Mouse (Mus musculus): ENCODE results near the gene Olfr432. TPM values are rescaled to one million over a fixed set of nuclear protein-coding genes. Genes with fewer than 3 reads are reported as not detected.
"Not testable (repeated sequence)": the region's sequence is repeated elsewhere in the genome, so short reads cannot be mapped to it uniquely, and the experiment has no call there.

Gene Olfr432
- polyA plus RNA-seq, 1 experiment, result not detected

DNA sequence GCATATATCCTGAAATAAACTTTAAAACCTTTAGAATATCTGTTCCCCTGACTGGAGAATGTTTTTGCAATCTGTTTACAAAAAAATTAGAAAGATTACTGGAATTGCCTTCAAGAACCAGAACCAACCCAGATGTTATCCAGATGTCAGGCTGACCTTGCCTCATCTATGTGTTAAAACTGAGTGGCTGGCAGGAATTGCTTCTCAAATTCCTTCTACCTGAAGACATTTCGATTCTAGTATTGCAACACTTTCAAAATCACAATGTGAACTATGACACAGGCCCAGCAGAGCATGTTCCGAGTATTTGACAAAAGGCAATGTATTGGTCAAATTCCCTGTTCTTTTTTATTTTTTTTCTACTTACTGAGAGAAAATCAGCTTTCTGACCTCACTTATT lies 4.6 kb upstream of the Olfr432 start:
- Histone ChIP-seq H3K27ac (ENCODE audit: insufficient read depth, low read length) (no peak overlapping the region), H3K4me1 (ENCODE audit: control insufficient read depth, insufficient read depth, low read length) (no peaks in the 10 kb centered on the region), H3K4me3 (replicated peaks; ENCODE audit: insufficient read depth, low read depth, low read length) (no peak overlapping the region), H3K27me3 (ENCODE audit: control insufficient read depth, insufficient read depth, low read length) (no peaks in the 10 kb centered on the region)
- TF ChIP-seq POLR2A (IDR thresholded peaks at IDR 0.05; ENCODE audit: borderline replicate concordance, insufficient read depth, low read length), result no peak
- TF ChIP-seq CTCF (IDR thresholded peaks at IDR 0.05; ENCODE audit: borderline replicate concordance, insufficient read depth, low read depth, low read length), result no peak
- DNase-seq, result no peak
- WGBS, result 76% methylated on average over 2 of the region's 2 CpGs

DNA sequence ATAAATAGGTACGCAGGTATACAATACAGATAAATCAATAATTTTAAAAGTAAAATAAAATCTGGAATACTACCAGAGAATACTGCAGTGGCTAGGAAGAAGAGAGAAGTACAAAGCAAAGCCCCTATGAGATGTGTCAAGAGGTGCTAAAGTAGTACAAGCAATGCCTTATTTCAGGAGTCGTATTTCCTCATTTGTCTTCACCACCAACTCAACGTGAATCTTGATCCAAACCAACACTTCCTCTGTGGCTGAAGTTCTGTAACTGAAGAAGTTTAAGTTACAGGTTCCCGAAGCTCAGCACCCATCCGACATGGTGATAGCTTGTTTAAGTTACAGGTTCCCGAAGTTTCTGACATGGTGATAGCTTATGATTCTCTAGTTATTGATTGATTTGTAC lies 778 bp upstream of the Olfr432 start:
- H3K27me3 ChIP-seq (ENCODE audit: control insufficient read depth, insufficient read depth, low read length); H3K27ac ChIP-seq (ENCODE audit: insufficient read depth, low read length); H3K4me3 ChIP-seq (replicated peaks; ENCODE audit: insufficient read depth, low read depth, low read length); DNase-seq; H3K4me1 ChIP-seq (ENCODE audit: control insufficient read depth, insufficient read depth, low read length): not testable (repeated sequence)
- WGBS, result 91% methylated on average over 6 of the region's 6 CpGs

DNA sequence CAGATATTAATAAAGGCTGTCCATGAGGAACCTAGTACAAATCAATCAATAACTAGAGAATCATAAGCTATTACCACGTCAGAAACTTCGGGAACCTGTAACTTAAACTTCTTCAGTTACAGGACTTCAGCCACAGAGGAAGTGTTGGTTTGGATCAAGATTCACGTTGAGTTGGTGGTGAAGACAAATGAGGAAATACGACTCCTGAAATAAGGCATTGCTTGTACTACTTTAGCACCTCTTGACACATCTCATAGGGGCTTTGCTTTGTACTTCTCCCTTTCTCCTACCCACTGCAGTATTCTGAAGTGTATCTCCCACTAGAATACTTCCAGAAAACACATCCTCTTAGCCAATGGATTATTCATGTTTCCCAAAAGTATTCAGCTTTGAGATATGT lies 352 bp downstream of the Olfr432 start:
- not testable (repeated sequence) for H3K4me1 ChIP-seq (ENCODE audit: control insufficient read depth, insufficient read depth, low read length); H3K27me3 ChIP-seq (ENCODE audit: control insufficient read depth, insufficient read depth, low read length); H3K4me3 ChIP-seq (replicated peaks; ENCODE audit: insufficient read depth, low read depth, low read length); H3K27ac ChIP-seq (ENCODE audit: insufficient read depth, low read length); DNase-seq
- WGBS, result 84% methylated on average over 4 of the region's 4 CpGs

DNA sequence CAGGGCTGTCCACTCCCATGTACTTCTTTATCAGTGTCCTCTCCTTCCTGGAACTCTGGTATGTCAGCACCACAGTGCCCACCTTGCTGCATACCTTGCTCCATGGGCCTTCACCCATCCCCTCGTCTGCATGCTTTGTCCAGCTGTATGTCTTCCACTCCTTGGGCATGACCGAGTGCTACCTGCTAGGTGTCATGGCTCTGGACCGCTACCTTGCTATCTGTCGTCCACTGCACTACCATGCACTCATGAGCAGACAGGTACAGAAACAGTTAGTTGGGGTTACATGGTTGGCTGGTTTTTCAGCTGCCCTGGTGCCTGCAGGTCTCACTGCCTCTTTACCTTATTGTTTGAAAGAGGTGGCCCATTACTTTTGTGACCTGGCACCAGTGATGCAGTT lies 1.5 kb downstream of the Olfr432 start:
- no peak overlapping the region for H3K27ac ChIP-seq (ENCODE audit: insufficient read depth, low read length)
- DNase-seq, result no peak
- no peaks in the 10 kb centered on the region for H3K27me3 ChIP-seq (ENCODE audit: control insufficient read depth, insufficient read depth, low read length)
- WGBS, result 90% methylated on average over 4 of the region's 4 CpGs
- no peak for TF ChIP-seq CTCF (IDR thresholded peaks at IDR 0.05; ENCODE audit: borderline replicate concordance, insufficient read depth, low read depth, low read length)
- H3K4me3 ChIP-seq (replicated peaks; ENCODE audit: insufficient read depth, low read depth, low read length), result no peak overlapping the region
- H3K4me1 ChIP-seq (ENCODE audit: control insufficient read depth, insufficient read depth, low read length), result no peaks in the 10 kb centered on the region

DNA sequence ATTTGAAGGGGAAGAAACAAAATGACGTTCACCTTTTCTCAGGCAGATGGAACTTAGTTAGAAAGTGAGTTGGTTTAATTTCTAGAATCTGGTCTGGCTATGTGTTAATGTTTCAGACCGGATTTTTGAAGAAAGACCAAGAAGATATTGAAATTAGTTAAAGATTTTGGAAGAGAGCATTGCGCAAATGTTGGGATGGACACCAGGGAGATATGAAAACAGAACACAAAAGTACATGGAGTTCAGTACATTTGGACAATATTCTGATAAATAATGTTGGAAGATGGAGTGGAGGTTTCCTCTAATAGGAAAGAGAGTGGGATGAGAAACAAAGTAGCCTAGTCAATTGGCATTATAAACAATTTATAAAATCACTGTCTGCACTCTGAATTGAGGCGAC lies 2.5 kb downstream of the Olfr432 start:
- no peak for DNase-seq
- 92% methylated on average over 4 of the region's 4 CpGs for WGBS
- no peak overlapping the region for H3K4me3 ChIP-seq (replicated peaks; ENCODE audit: insufficient read depth, low read depth, low read length)
- H3K4me1 ChIP-seq (ENCODE audit: control insufficient read depth, insufficient read depth, low read length), result no peaks in the 10 kb centered on the region
- no peak for TF ChIP-seq POLR2A (IDR thresholded peaks at IDR 0.05; ENCODE audit: borderline replicate concordance, insufficient read depth, low read length)
- TF ChIP-seq CTCF (IDR thresholded peaks at IDR 0.05; ENCODE audit: borderline replicate concordance, insufficient read depth, low read depth, low read length), result no peak
- no peak overlapping the region for H3K27ac ChIP-seq (ENCODE audit: insufficient read depth, low read length)
- no peaks in the 10 kb centered on the region for H3K27me3 ChIP-seq (ENCODE audit: control insufficient read depth, insufficient read depth, low read length)

DNA sequence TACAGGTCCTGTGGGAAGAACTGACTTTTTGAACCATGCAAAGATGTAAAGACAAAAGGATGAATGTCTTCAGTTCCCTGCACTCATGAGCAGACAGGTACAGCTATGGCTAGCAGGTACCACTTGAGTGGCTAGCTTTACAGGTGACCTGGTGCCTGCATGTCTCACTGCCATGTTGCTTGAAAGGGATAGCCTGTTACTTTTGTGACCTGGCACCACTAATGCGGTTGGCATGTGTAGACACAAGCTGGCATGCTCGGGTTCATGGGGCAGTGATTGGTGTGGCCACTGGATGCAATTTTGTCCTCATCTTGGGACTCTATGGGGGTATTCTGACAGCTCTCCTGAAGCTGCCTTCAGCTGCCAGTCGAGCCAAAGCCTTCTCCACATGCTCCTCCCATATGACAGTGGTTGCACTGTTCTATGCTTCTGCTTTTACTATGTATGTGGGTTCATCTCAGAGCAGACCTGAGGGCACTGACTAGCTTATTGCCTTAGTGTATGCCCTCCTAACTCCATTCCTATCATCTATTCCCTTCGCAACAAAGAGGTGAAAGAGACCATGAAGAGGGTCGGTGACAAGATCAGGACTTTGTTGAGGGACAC lies 3.0 kb downstream of the Olfr432 start:
- Histone ChIP-seq H3K27ac (ENCODE audit: insufficient read depth, low read length) (no peak overlapping the region), H3K27me3 (ENCODE audit: control insufficient read depth, insufficient read depth, low read length) (no peaks in the 10 kb centered on the region), H3K4me3 (replicated peaks; ENCODE audit: insufficient read depth, low read depth, low read length) (no peak overlapping the region), H3K4me1 (ENCODE audit: control insufficient read depth, insufficient read depth, low read length) (no peaks in the 10 kb centered on the region)
- DNase-seq, result no peak
- TF ChIP-seq POLR2A (IDR thresholded peaks at IDR 0.05; ENCODE audit: borderline replicate concordance, insufficient read depth, low read length), result no peak
- no peak for TF ChIP-seq CTCF (IDR thresholded peaks at IDR 0.05; ENCODE audit: borderline replicate concordance, insufficient read depth, low read depth, low read length)
- WGBS, result 81% methylated on average over 5 of the region's 5 CpGs

DNA sequence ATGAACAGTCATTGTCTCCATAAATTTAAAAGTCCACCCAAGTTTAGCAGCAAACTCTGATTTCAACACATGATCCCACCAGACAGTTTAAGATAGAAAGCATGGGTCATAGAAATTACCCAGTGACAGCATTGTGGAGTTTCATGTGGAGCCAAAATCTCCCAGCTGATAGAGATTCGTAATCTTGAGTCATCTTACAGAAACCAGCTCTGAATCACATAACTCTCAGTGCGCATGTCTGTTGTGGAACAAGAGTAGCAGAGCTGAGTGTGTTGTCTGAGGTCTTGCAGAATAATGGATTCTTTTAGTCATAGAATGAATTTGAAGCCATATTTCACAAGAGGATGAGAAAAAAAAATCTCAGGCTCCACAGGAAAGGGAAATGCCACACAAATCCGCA lies 4.0 kb downstream of the Olfr432 start:
- H3K4me3 ChIP-seq (replicated peaks; ENCODE audit: insufficient read depth, low read depth, low read length), result no peak overlapping the region
- TF ChIP-seq CTCF (IDR thresholded peaks at IDR 0.05; ENCODE audit: borderline replicate concordance, insufficient read depth, low read depth, low read length), result no peak
- TF ChIP-seq POLR2A (IDR thresholded peaks at IDR 0.05; ENCODE audit: borderline replicate concordance, insufficient read depth, low read length), result no peak
- WGBS, result 82% methylated on average over 3 of the region's 3 CpGs
- H3K27ac ChIP-seq (ENCODE audit: insufficient read depth, low read length), result no peak overlapping the region
- DNase-seq, result no peak
- H3K4me1 ChIP-seq (ENCODE audit: control insufficient read depth, insufficient read depth, low read length), result no peaks in the 10 kb centered on the region
- H3K27me3 ChIP-seq (ENCODE audit: control insufficient read depth, insufficient read depth, low read length), result no peaks in the 10 kb centered on the region

DNA sequence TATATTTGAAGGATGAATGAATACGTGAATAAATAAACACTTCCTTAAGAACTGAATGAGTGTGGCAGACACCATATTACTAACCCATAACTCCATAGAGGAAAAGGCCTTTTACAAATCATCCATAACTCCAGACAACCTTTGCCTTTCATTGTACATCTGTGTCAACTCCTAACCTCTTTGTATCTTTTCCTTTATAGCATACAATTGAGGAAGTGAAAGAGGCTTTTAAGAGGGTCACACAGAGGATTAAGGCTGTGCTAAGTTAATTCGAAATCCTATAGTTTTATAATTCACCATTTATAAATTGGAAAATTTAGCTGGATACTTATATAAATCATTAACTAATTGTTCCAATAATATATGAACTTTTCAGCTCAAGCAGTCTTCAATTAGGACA lies 6.2 kb downstream of the Olfr432 start:
- Histone ChIP-seq H3K4me3 (replicated peaks; ENCODE audit: insufficient read depth, low read depth, low read length) (no peak overlapping the region), H3K27ac (ENCODE audit: insufficient read depth, low read length) (no peak overlapping the region), H3K4me1 (ENCODE audit: control insufficient read depth, insufficient read depth, low read length) (no peaks in the 10 kb centered on the region), H3K27me3 (ENCODE audit: control insufficient read depth, insufficient read depth, low read length) (no peaks in the 10 kb centered on the region)
- DNase-seq, result no peak
- 87% methylated on average over 2 of the region's 2 CpGs for WGBS
- TF ChIP-seq POLR2A (IDR thresholded peaks at IDR 0.05; ENCODE audit: borderline replicate concordance, insufficient read depth, low read length) (no peak), CTCF (IDR thresholded peaks at IDR 0.05; ENCODE audit: borderline replicate concordance, insufficient read depth, low read depth, low read length) (no peak)

DNA sequence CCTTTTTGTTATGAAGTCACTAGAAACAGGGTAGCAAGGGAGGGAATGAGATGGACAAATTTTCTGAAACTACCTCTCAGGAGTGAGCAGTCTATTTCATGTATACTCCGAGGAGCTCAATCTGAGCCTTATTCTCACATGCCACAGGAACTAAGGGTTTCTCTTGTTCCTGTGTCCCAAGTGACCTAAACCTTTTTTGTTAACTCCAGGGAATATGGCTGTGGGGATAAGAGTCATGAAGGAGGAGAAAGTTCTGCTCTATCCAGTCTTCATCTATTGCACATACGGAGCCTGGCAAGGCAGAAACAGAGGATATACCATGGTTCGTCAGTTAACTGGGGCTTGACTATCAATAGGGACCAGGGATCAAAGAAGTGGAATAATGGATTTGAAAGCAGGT lies 17.3 kb downstream of the Olfr432 start, which contains the start of gene Olfr430:
Gene Olfr430 (plus strand): TSS at position 301 of the 400 bp plus-strand sequence.
- DNase-seq, result no peak
- Histone ChIP-seq H3K27me3 (ENCODE audit: control insufficient read depth, insufficient read depth, low read length) (no peaks in the 10 kb centered on the region), H3K4me1 (ENCODE audit: control insufficient read depth, insufficient read depth, low read length) (no peaks in the 10 kb centered on the region), H3K27ac (ENCODE audit: insufficient read depth, low read length) (no peak within 1 kb of the TSS), H3K4me3 (replicated peaks; ENCODE audit: insufficient read depth, low read depth, low read length) (no peak within 1 kb of the TSS)
- TF ChIP-seq CTCF (IDR thresholded peaks at IDR 0.05; ENCODE audit: borderline replicate concordance, insufficient read depth, low read depth, low read length), result no peak
- TF ChIP-seq POLR2A (IDR thresholded peaks at IDR 0.05; ENCODE audit: borderline replicate concordance, insufficient read depth, low read length), result no peak
- 91% methylated on average over 3 of the region's 3 CpGs for WGBS

Data from cerebellum, adult 2 months (tissue).